Mouse (Mus musculus) left cerebral cortex, postnatal 10 days (tissue): Measurements from ENCODE around the gene Arsg. TPM values are rescaled to one million over a fixed set of nuclear protein-coding genes. Genes with fewer than 3 reads are reported as not detected.
"Not testable (repeated sequence)": the region's sequence is repeated elsewhere in the genome, so short reads cannot be mapped to it uniquely, and the experiment has no call there.

Source experiments
- DNase-seq, 2 experiments: peaks; one replicate each; pipeline ENCODE4 v3.0.0; 2021 to 2022; ENCODE audit warnings: low spot score in 2 of 2, mixed read lengths in 1 of 2; ENCODE audit errors: extremely low spot score in 1 of 2
- intact Hi-C: fragments of 180-260 bp; cut with DNase I; formaldehyde crosslinking; loops from one replicate; pipeline ENCODE4 v1.15.1; 2025
- total RNA-seq, 2 experiments: library from RNA; stranded (reverse); gene quantifications; 2 replicates each; pipeline ENCODE4 v1.2.3; 2021

The Arsg gene
- total RNA-seq, 2 experiments from 2014 or later = 5.7 to 6.5 TPM

GRCm38 (mm10) chr11:109487991-109488684, 15.0 kb downstream of the Arsg start:
- no peak for DNase-seq
- intact Hi-C loops = no loop called here

DNA sequence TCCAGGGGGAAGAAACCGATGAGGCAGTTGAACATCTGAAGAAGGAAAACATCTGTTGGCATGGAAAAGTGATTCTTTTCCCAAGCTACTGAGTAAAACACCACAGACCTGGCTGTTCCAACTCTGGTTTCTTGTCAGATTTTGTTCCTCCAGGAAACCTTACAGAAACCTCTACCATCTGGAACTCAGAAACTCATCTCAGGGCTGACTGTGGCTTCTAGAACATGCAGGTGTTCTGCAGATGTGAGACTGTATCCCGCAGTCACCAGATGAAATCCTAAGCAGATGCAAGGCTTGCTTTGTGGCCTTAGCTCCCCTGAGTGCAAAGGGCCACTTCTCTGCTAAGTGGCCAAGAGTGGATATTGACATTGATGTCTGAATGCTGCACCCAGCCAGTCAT, 16.6 kb downstream of the Arsg start:
- intact Hi-C loops = no loop called here
- no peak for DNase-seq

DNA sequence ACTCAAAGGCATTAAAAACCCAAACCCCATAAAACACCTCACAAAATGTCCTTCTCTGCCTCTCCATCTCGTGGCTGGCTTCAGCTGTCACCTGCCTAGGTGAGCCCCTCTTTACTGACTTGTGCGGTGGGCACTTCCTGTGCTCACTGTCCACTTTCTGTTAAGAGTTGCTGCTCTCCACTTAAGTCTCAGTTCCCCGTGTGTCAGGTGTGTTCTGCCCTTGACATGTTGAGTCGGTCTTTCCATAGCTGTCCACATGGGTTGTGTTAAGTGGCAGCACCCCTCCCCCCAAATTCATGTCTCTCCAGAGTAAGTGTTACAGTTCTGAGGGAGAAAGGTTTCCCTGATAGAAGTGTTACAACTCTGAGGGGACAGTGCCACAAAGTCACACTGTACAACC, 18.7 kb downstream of the Arsg start:
- intact Hi-C loops = no loop called here
- no peak for DNase-seq

DNA sequence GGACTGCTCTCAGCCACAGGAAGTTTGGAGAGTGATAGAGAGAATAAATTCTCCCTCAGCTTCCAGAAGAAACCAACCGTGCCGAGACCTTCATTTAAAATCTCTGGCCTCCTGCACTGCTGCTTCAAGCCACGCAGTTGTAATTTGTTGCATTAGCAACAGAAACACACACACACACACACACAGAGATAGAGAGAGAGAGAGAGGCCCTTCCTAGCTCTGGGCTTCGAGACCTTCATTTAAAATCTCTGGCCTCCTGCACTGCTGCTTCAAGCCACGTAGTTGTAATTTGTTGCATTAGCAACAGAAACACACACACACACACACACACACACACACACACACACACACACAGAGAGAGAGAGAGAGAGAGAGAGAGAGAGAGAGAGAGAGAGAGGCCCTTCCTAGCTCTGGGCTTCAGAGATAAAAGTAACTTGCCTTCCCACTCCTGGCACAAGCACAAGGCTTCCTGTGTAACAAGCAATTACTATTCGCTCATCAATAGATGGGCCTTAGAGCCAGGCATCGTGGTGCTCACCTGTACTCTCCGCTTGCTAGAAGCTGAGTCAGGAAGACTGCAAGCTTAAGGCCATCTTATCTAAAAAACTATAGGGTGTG, 19.8 kb downstream of the Arsg start:
- DNase-seq, intact Hi-C loops: not testable (repeated sequence)

- intact Hi-C loops = no loop called here
- DNase-seq = no peak
These were observed 22.0 kb downstream of the Arsg start for GRCm38 (mm10) chr11:109494890-109495770.

DNA sequence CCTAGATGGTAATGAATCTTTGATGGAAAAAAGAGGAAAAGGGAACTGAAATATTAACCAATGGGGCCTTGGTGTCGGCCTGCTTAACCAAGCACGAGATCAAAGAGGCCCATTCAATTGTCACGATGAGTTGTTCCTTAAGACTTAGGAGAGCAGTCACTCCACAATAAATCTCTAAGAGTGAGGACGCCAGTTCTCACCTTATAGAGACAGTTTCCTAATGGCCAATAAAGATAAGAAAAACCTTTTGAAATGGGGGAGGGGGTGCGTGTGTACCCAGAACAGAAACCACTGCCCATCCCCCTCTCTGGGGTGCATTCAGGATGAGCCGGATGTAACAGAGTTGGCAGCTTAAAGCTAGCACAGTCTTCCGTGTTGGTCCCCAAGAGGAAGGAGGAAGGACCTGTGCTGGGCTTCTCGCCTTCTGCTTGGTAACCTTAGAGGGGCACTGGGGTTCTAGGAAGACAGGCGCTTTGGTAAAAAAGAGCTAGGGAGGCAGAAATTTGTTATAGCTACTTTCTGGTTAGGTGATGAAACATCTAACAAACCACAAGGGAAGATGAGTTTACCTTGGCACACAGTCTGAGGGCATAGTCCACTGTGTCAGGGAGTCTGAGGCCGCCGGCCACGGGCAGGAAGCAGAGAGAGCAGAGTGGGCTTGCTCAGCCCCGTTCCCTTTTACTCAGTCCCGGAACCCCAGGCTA, 22.7 kb downstream of the Arsg start:
- intact Hi-C loops = no loop called here
- DNase-seq = peak in 1 of 2 experiments; percentile 44

- intact Hi-C loops = no loop called here
- no peak for DNase-seq
These were observed 23.4 kb downstream of the Arsg start for GRCm38 (mm10) chr11:109496475-109496993.

DNA sequence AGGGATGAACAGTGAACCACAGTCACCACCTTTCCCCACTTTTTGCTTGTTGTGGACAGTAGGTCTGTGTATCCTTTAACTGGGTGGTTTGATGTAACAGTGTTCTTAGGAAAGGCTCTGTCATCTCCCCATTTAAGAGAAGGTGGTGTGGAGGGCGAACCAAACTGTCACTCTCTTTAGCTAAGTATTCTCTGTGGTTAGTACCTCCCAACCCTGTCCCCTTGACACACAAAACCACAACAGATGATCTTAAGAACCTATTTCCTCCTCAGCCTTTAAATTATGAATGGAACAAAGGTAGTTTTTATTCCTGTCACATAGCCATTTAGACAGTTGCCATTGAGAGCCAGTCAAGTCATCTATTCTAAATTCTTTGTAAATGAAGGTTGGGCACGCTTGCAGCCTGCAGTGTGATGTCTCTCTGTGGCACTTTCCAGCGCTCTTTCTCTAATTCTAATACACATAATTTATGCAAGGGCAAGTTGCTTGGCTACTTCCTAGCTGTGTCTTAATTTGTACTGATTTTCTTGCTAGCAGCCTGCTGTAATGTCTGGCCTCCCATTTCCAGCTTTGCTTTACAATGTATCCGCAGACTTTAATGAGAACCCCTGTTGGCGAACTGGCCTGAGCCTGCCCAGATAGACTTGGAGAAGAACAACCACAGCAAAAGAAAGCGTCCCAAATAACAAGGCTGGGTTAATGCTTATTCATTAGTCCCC, 24.0 kb downstream of the Arsg start:
- no peak for DNase-seq
- intact Hi-C loops = no loop called here

GRCm38 (mm10) chr11:109497990-109498389, 24.8 kb downstream of the Arsg start:
- intact Hi-C loops = no loop called here
- DNase-seq = no peak

DNA sequence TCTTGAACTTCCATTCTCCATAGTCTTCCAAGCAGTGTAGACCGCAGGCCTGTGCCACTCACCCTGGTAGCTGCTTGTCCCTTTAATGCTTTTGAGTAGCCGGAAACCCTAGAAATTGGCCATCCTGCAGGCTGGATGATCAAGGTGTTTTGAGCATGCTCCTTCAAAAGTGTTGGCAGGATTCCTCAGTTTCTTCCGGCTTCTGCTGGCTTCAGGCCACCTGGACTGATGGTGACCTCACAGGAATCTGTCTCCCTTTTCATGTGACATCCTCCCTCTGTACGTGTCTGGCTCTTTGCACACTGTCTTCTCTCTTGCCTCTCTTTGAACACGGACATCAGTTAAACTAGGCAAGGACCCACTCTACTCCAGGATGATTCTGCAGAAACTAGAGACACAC, 27.0 kb downstream of the Arsg start:
- intact Hi-C loops = no loop called here
- peak in 1 of 2 experiments; percentile 47 for DNase-seq

DNA sequence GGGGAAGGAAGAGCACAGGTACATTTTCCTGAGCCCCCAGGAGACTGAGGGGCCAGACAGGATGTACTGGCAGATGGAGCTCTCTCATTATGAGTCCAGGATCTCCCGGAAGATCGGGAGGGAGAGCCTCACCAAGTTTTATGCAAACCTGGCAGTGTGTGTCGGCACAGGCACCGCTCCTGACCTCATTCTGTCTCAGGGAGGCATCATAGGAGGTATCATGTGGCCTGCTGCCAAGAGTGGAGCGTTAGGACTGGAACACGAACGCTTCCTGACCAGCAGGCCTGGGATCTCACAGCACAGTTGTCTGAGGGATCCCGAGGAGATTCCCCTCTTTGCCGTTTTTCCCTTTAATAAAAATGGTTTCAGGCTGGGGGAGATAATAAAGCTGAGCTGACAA, 31.8 kb downstream of the Arsg start:
- DNase-seq = peak; percentile 19 to 66
- intact Hi-C loops = no loop called here

- DNase-seq = no peak
- intact Hi-C loops = no loop called here
These were observed 32.6 kb downstream of the Arsg start for GRCm38 (mm10) chr11:109505823-109506222.

GRCm38 (mm10) chr11:109507068-109507467, 33.9 kb downstream of the Arsg start:
- intact Hi-C loops = no loop called here
- no peak for DNase-seq

GRCm38 (mm10) chr11:109512995-109513675, 40.0 kb downstream of the Arsg start:
- intact Hi-C loops = no loop called here
- no peak for DNase-seq

DNA sequence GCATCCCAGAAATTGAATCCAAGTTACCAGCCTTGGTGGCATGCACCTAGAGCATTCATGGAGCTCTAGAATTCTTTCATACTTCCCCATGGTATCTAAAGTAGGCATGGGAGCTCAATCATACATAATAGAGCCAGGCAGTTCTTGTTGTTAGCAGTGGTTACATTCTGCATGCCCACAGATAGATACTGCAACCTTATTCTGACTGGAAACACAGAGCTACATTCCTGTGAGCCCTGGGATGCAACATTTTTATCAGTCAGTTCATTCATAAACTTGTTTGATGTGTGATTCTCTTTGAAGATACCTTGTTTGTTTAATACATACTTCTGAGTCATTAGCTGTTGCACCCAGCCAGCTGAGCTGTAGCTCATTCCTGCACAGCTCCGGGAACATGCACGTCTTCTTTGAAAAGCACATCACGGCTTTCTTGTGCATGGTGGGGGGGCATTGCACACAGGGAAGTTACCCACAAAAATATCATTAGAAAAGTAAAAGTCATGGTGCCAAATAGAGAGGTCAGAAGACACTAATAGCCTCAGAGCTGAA, 41.0 kb downstream of the Arsg start:
- no peak for DNase-seq
- intact Hi-C loops = no loop called here

GRCm38 (mm10) chr11:109517330-109517729, 44.2 kb downstream of the Arsg start:
- intact Hi-C loops = no loop called here
- no peak for DNase-seq

GRCm38 (mm10) chr11:109517816-109518215, 44.6 kb downstream of the Arsg start:
- intact Hi-C loops = no loop called here

GRCm38 (mm10) chr11:109520958-109521357, 47.8 kb downstream of the Arsg start:
- DNase-seq = no peak
- intact Hi-C loops = no loop called here

More at GRCm38 (mm10) chr11:109517816-109518215, 44.6 kb downstream of the Arsg start:
- no peak for DNase-seq
